Comparison of ENCODE assay signal across 8 mouse cellular contexts in genomic region chr11:69369215-69369989, GRCm38 (mm10). TPM values are rescaled to one million over a fixed set of nuclear protein-coding genes. Genes with fewer than 3 reads are reported as not detected.
DNase-seq lines count a peak whose midpoint lies in the region; ATAC-seq and TF ChIP-seq lines count a peak whose summit lies in the region.

Gene Chd3, minus strand, starts transcription at chr11:69369406.

- H3K4me2 ChIP-seq in limb, embryonic 12.5 days, result peak within 1 kb of the TSS; percentile 97

- no peak for TF ChIP-seq CTCF in cerebellum, adult 2 months (IDR thresholded peaks at IDR 0.05; ENCODE audit: borderline replicate concordance, insufficient read depth, low read depth, low read length)

- peaks cover 31% of the 10 kb centered on the region for H3K36me3 ChIP-seq in limb, embryonic 12.5 days

- intact Hi-C loops in heart, postnatal 14 days (cut with DNase I), result loop anchor here (2.0 kb wide), 1 partner anchor 45 kb away; no protein-coding TSS in a partner anchor

- H3K9ac ChIP-seq in limb, embryonic 12.5 days (replicated peaks), result peak within 1 kb of the TSS; percentile 100

- no peak for ATAC-seq in limb, embryonic 12.5 days (ENCODE audit: insufficient number of reproducible peaks, insufficient read depth, low FRiP score, low TSS enrichment, low read depth)

- WGBS in cerebellum, adult 2 months, result 2% methylated on average over 13 of the region's 34 CpGs
- WGBS in limb, embryonic 12.5 days, result 5% methylated on average over 9 of the region's 34 CpGs

- DNase-seq in cerebellum, adult 2 months, result no peak
- no peak for DNase-seq in cerebellum, postnatal 36 days
- DNase-seq in 416B (ENCODE audit: low read depth), result peak; percentile 44
- DNase-seq in embryo, embryonic 9.5 days (ENCODE audit: extremely low spot score), result peak; percentile 60
- no peak for DNase-seq in heart, postnatal 14 days
- peak; percentile 58 for DNase-seq in neural tube, embryonic 10.5 days (ENCODE audit: extremely low spot score, low spot score)
- no peak for DNase-seq in cerebellum, adult 8-10 months

- peaks cover 43% of the 10 kb centered on the region for H3K4me1 ChIP-seq in cerebellum, adult 2 months (ENCODE audit: control insufficient read depth, insufficient read depth, low read length)
- peaks cover 48% of the 10 kb centered on the region for H3K4me1 ChIP-seq in limb, embryonic 12.5 days (replicated peaks)

- no peaks in the 10 kb centered on the region for H3K27me3 ChIP-seq in cerebellum, adult 2 months (ENCODE audit: control insufficient read depth, insufficient read depth, low read length)
- no peaks in the 10 kb centered on the region for H3K27me3 ChIP-seq in limb, embryonic 12.5 days

- no peak for TF ChIP-seq POLR2A in cerebellum, adult 2 months (IDR thresholded peaks at IDR 0.05; ENCODE audit: borderline replicate concordance, insufficient read depth, low read length)

- peaks cover 6% of the 10 kb centered on the region; the same call in 1 of the 2 replicates for H3K9me3 ChIP-seq in limb, embryonic 12.5 days

- H3K27ac ChIP-seq in cerebellum, adult 2 months (ENCODE audit: insufficient read depth, low read length), result peak within 1 kb of the TSS; percentile 49
- H3K27ac ChIP-seq in limb, embryonic 12.5 days, result peak within 1 kb of the TSS; percentile 100

- peak within 1 kb of the TSS; percentile 90 for H3K4me3 ChIP-seq in cerebellum, adult 2 months (replicated peaks; ENCODE audit: insufficient read depth, low read depth, low read length)
- H3K4me3 ChIP-seq in limb, embryonic 12.5 days (replicated peaks), result peak within 1 kb of the TSS; percentile 95

RNA-seq across cellular contexts. Expression of gene Chd3, which starts in this region (rescaled TPM):
- polyA plus RNA-seq in cerebellum, adult 2 months (2012; rRNA removed), result 111 and 115 TPM in 2 replicates
- total RNA-seq in heart, postnatal 14 days (2021), result 10 to 100 TPM; 45.4 to 47.4 TPM
- 121 and 124 TPM in 2 replicates for polyA plus RNA-seq in limb, embryonic 12.5 days (2016; fragmentation: Nextera tagmentation; extraction: Ambion mirVana)

Comparison
In these comparisons a context has a peak if more than half of its experiments do, and no peak if none do; other contexts are left out.
1. DNase-seq: peak in 416B (single experiment), embryo, embryonic 9.5 days (single experiment) and neural tube, embryonic 10.5 days (single experiment); none in cerebellum, adult 2 months (0 of 2), cerebellum, postnatal 36 days (0 of 2), heart, postnatal 14 days (0 of 2) and cerebellum, adult 8-10 months (single experiment).